Mouse (Mus musculus) G1E (cell line): ENCODE data around the gene Sdf2l1.

Source experiments
- CTCF ChIP-seq: IDR thresholded peaks from 2 replicates; pipeline ENCODE4 v1.5.1; 2012; ENCODE audit warnings: low read depth, low read length, inconsistent platforms, mixed read lengths
- GATA1 ChIP-seq: IDR thresholded peaks from 2 replicates; pipeline ENCODE4 v1.6.1; 2012; ENCODE audit warnings: borderline replicate concordance, low read length, inconsistent platforms, mixed read lengths
- GATA2 ChIP-seq: IDR thresholded peaks from 2 replicates; pipeline ENCODE4 v1.6.1; 2012; ENCODE audit warnings: low read depth, low read length, inconsistent platforms, borderline replicate concordance
- POLR2AphosphoS5 ChIP-seq: IDR thresholded peaks from 2 replicates; pipeline ENCODE4 v1.6.1; 2012; ENCODE audit warnings: low read depth, low read length, inconsistent platforms; ENCODE audit not compliant: insufficient replicate concordance
- TAL1 ChIP-seq: conservative IDR thresholded peaks from 2 replicates; pipeline ENCODE4 v1.6.1; 2012; ENCODE audit warnings: low read depth, low read length, inconsistent platforms, mixed read lengths

DNA sequence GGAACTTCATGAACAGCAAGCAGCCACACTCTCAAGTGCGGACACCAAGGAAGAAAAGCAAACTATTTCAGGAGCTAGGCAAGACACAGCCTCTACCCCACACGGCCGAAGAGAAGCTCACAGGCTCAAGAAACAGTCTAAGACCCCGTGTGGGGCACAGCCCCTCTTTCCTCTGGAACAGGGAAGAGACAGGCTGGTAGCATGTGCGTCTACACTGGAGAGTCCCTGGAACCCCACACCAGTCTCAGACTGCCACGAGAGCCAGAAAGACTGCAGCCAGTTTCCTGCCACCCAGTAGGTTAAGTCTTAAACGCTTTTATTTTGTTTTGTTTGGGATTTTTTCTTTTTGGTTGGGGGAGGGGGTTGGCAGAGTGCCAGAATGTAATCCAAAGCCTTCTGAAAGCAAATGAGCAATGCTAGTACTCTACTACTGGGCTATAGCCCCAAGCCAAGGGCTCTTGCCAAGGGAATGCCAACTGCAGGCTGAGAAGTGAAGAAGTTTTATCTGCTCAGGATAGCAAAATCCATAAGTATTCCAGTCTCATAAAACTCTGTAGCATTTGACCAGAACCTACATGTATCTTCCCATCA, 29.5 kb downstream of the Sdf2l1 start:
- TF ChIP-seq TAL1 (no peak), CTCF (no peak), GATA1 (no peak), GATA2 (no peak), POLR2AphosphoS5 (no peak)
